Mouse (Mus musculus) mesoderm, embryonic 11.5 days (tissue): Measurements from ENCODE around the gene Zbed5.

Experiments
- DNase-seq: peaks from one replicate; pipeline ENCODE4 v3.0.0-alpha.2; 2012; ENCODE audit warnings: low read depth, low spot score

Zbed5 gene

GRCm38 (mm10) chr5:129952143-129952542, 56.6 kb downstream of the Zbed5 start:
- no peak for DNase-seq
